Mouse (Mus musculus) liver, embryonic 14.5 days (tissue): ENCODE measurements at regions not wholly inside any gene's neighbourhood (a gene's known extent, or its start where the extent isn't known, plus 50 kb on each side); places are given as distances from the start of the nearest gene placed in this dataset.

Experiments
- ATAC-seq: fragments of 200-750 bp; cut with Nextera tagmentation; 2 replicates; pipeline ENCODE4 v1.8.0; 2017; ENCODE audit warnings: moderate number of reproducible peaks, mild to moderate bottlenecking, moderate library complexity; ENCODE audit not compliant: insufficient read depth
- DNase-seq, 3 experiments: peaks; one replicate each; pipeline ENCODE4 v3.0.0-alpha.2; 2012 to 2013; ENCODE audit warnings: low read depth in 3 of 3, low spot score in 3 of 3
- H3K27ac ChIP-seq: fragments of 300-500 bp; sonication (generic); 2 replicates; pipeline ENCODE4 v1.5.1; 2014; ENCODE audit warnings: moderate library complexity, mild to moderate bottlenecking, control low read depth, inconsistent platforms
- H3K27me3 ChIP-seq: fragments of 300-500 bp; sonication (generic); 2 replicates; pipeline ENCODE4 v1.6.1; 2014; ENCODE audit warnings: mild to moderate bottlenecking, low read length, moderate library complexity; ENCODE audit not compliant: control insufficient read depth, insufficient read depth
- H3K36me3 ChIP-seq: fragments of 300-500 bp; sonication (generic); replicated peaks from 2 replicates; pipeline ENCODE4 v1.6.1; 2014; ENCODE audit warnings: low read depth; ENCODE audit not compliant: control insufficient read depth, insufficient read depth
- H3K4me1 ChIP-seq, 2 experiments: fragments of 200-500 bp in 1 of 2; fragments of 300-500 bp in 1 of 2; sonication (generic) in 1 of 2; replicated peaks; 2 replicates each; pipeline ENCODE4 v1.6.1; 2012 to 2014; ENCODE audit warnings: antibody characterized with exemption in 1 of 2, inconsistent platforms in 1 of 2, low read length in 1 of 2; ENCODE audit not compliant: control insufficient read depth in 2 of 2, insufficient read depth in 2 of 2
- H3K4me2 ChIP-seq: fragments of 300-500 bp; sonication (generic); 2 replicates; pipeline ENCODE4 v1.6.1; 2014; ENCODE audit warnings: low read depth, mild to moderate bottlenecking, control low read depth, moderate library complexity
- H3K4me3 ChIP-seq, 2 experiments: fragments of 200-500 bp in 1 of 2; fragments of 300-500 bp in 1 of 2; sonication (generic) in 1 of 2; 2 replicates each; pipeline ENCODE4 v1.5.1; 2012 to 2014; ENCODE audit warnings: low read depth in 2 of 2, low read length in 2 of 2, mild to moderate bottlenecking in 2 of 2, control low read depth in 1 of 2, inconsistent platforms in 1 of 2, moderate library complexity in 1 of 2; ENCODE audit not compliant: insufficient read depth in 1 of 2
- H3K9ac ChIP-seq: fragments of 300-500 bp; sonication (generic); replicated peaks from 2 replicates; pipeline ENCODE4 v1.6.1; 2014; ENCODE audit warnings: mild to moderate bottlenecking, control low read depth, moderate library complexity
- H3K9me3 ChIP-seq: fragments of 300-500 bp; sonication (generic); 2 replicates; pipeline ENCODE4 v1.6.1; 2016; ENCODE audit warnings: low read length, mixed read lengths; ENCODE audit not compliant: control insufficient read depth
- CTCF ChIP-seq: IDR thresholded peaks from 2 replicates; pipeline ENCODE4 v1.5.1; 2016; ENCODE audit warnings: antibody characterized with exemption, low read depth, control low read depth
- EP300 ChIP-seq: IDR thresholded peaks from 2 replicates; pipeline ENCODE4 v1.6.1; 2016; ENCODE audit warnings: antibody characterized with exemption, low read depth
- WGBS: fragments of 180-500 bp; shearing (Covaris S2); extraction: QIAGEN DNeasy Blood & Tissue Kit; methylation state at CpG from one replicate; pipeline ENCODE4 v1.1.7; 2014; ENCODE audit not compliant: insufficient replicate concordance; 5-methylcytosine and 5-hydroxymethylcytosine counted together

DNA sequence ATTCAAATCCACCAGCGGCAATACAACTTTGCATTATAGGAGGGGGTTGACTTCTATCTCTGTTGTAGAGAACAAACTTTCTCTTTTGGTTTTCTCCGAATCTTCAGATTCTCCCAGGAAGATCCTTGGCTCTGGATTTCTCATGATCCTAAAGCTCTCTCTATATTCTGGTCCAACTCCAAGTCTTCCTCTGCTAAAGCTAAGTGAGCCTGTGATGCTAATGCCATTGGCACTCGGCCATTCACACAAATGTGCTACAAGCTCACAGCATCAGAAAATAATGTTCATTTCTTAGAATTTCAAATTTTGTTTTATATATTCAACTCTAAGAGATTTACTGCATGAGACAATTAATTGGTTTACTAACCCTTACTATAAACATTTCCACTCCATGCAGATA lies 461.2 kb upstream of the Gm9747 start:
- Histone ChIP-seq H3K36me3 (no peaks in the 10 kb centered on the region), H3K27ac (no peak overlapping the region), H3K9me3 (no peaks in the 10 kb centered on the region), H3K4me2 (no peak overlapping the region), H3K9ac (no peak overlapping the region), H3K4me1 (no peaks in the 10 kb centered on the region), H3K4me3 (no peak overlapping the region), H3K27me3 (no peaks in the 10 kb centered on the region)
- ATAC-seq (no peak), DNase-seq (no peak)
- TF ChIP-seq CTCF (no peak), EP300 (no peak)
- WGBS: 69% methylated on average over 3 of the region's 3 CpGs

GRCm38 (mm10) chr1:81780583-81780982 lies 452.3 kb upstream of the Gm9747 start:
- H3K4me2 ChIP-seq: no peak overlapping the region
- DNase-seq: no peak
- no peaks in the 10 kb centered on the region for H3K9me3 ChIP-seq
- no peak overlapping the region for H3K27ac ChIP-seq
- ATAC-seq: no peak
- H3K4me3 ChIP-seq: no peak overlapping the region
- no peaks in the 10 kb centered on the region for H3K27me3 ChIP-seq
- H3K36me3 ChIP-seq: no peaks in the 10 kb centered on the region
- TF ChIP-seq EP300 (no peak), CTCF (no peak)
- no peaks in the 10 kb centered on the region for H3K4me1 ChIP-seq
- no peak overlapping the region for H3K9ac ChIP-seq

DNA sequence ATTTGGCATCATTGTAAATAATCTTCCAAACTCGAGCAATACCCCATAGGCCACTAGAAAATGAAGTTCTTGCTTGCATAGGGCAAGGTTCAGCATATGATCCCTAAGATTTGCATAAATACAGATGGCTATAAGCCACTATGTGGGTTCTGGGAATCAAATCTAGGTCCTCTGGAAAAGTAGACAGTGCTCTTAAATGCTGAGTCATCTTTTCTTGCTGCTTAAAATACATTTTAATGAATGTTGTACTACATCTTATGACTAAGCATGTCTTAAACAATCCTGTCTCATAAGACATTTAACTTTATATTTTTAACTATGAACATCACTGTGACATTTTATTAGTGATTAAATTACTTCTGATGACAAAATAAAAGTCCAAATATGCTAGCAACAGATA lies 448.6 kb upstream of the Gm9747 start:
- Histone ChIP-seq H3K4me3 (no peak overlapping the region), H3K9ac (no peak overlapping the region), H3K27me3 (no peaks in the 10 kb centered on the region), H3K36me3 (no peaks in the 10 kb centered on the region), H3K27ac (no peak overlapping the region), H3K9me3 (no peaks in the 10 kb centered on the region), H3K4me1 (no peaks in the 10 kb centered on the region), H3K4me2 (no peak overlapping the region)
- ATAC-seq (no peak), DNase-seq (no peak)
- WGBS: 16% methylated on average over 1 of the region's 1 CpGs
- TF ChIP-seq EP300: no peak
- no peak for TF ChIP-seq CTCF

DNA sequence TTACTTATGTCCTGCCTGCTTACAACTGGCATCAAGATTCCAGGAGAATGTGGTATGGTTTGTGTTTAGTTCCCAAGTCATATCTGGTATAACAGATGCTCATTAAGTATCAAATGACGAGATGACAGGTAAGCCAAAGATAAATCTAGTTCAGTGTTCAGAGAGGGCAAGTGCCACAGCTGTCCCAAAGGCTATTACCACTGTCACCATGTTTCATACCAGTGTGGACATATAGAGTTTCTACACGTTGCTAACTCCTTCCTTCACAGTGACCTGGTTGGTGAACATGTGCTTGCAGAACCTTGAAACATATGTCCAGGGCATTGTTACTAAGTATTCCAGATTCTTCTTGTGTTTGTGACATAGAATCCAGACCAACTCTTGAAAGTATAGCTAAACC lies 438.1 kb upstream of the Gm9747 start:
- H3K9ac ChIP-seq: no peak overlapping the region
- H3K9me3 ChIP-seq: no peaks in the 10 kb centered on the region
- no peak overlapping the region for H3K27ac ChIP-seq
- no peaks in the 10 kb centered on the region for H3K27me3 ChIP-seq
- 39% methylated on average over 2 of the region's 2 CpGs for WGBS
- H3K4me1 ChIP-seq: no peaks in the 10 kb centered on the region
- H3K4me2 ChIP-seq: no peak overlapping the region
- H3K36me3 ChIP-seq: no peaks in the 10 kb centered on the region
- no peak for ATAC-seq
- no peak overlapping the region for H3K4me3 ChIP-seq
- DNase-seq: no peak
- TF ChIP-seq CTCF (no peak), EP300 (no peak)

DNA sequence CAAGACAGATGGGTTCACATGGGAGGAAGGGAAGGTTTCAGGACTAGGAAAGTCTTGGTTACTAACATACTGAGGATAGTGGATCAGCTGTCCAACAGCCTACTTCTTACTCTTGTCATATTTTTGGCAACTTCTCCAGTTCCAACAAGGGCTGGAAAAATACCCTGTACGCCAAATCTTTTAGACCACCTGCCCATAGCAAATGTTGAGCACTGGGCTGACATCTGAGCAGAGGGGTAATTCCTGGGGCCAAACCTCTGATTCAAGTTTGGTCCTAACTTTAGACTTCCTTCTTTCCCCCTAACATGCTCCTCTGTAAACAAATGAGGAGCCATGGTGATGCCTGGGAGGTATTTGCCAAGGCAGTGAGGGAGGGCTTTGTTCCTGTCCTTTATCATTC lies 437.5 kb upstream of the Gm9747 start:
- TF ChIP-seq CTCF (no peak), EP300 (no peak)
- no peak overlapping the region for H3K4me2 ChIP-seq
- ATAC-seq (no peak), DNase-seq (no peak)
- H3K36me3 ChIP-seq: no peaks in the 10 kb centered on the region
- H3K4me1 ChIP-seq: no peaks in the 10 kb centered on the region
- H3K4me3 ChIP-seq: no peak overlapping the region
- H3K27me3 ChIP-seq: no peaks in the 10 kb centered on the region
- WGBS: 76% methylated on average over 1 of the region's 1 CpGs
- H3K9ac ChIP-seq: no peak overlapping the region
- no peak overlapping the region for H3K27ac ChIP-seq
- H3K9me3 ChIP-seq: no peaks in the 10 kb centered on the region

- ATAC-seq: no peak
- TF ChIP-seq EP300 (no peak), CTCF (no peak)
- H3K9ac ChIP-seq: no peak overlapping the region
- DNase-seq: no peak
- H3K4me2 ChIP-seq: no peak overlapping the region
- no peak overlapping the region for H3K4me3 ChIP-seq
- H3K27ac ChIP-seq: no peak overlapping the region
- no peaks in the 10 kb centered on the region for H3K36me3 ChIP-seq
- H3K27me3 ChIP-seq: no peaks in the 10 kb centered on the region
- H3K9me3 ChIP-seq: no peaks in the 10 kb centered on the region
- no peaks in the 10 kb centered on the region for H3K4me1 ChIP-seq
Measured at GRCm38 (mm10) chr1:81811591-81811990, 421.3 kb upstream of the Gm9747 start.
